Mouse (Mus musculus) midbrain, postnatal 0 days (tissue): ENCODE results near the gene Gm47996. TPM values are rescaled to one million over a fixed set of nuclear protein-coding genes. Genes with fewer than 3 reads are reported as not detected.
"Not testable (repeated sequence)": the region's sequence is repeated elsewhere in the genome, so short reads cannot be mapped to it uniquely, and the experiment has no call there.

Experiments used
- ATAC-seq: fragments of 200-750 bp; cut with Nextera tagmentation; 2 replicates; pipeline ENCODE4 v1.8.0; 2017; ENCODE audit warnings: moderate number of reproducible peaks, mild to moderate bottlenecking, moderate TSS enrichment, moderate library complexity; ENCODE audit not compliant: low FRiP score
- DNase-seq: peaks from one replicate; pipeline ENCODE4 v3.0.0-alpha.2; 2015; ENCODE audit warnings: low spot score
- H3K27ac ChIP-seq: fragments of 300-500 bp; sonication (generic); 2 replicates; pipeline ENCODE4 v1.5.1; 2014; ENCODE audit warnings: low read depth, mild to moderate bottlenecking, low read length, mixed read lengths
- H3K27me3 ChIP-seq: fragments of 300-500 bp; sonication (generic); 2 replicates; pipeline ENCODE4 v1.6.1; 2014; ENCODE audit warnings: low read length, control low read depth, mixed read lengths; ENCODE audit not compliant: insufficient read depth
- H3K36me3 ChIP-seq: fragments of 300-500 bp; sonication (generic); 2 replicates; pipeline ENCODE4 v1.6.1; 2014; ENCODE audit warnings: low read length, control low read depth, mixed read lengths; ENCODE audit not compliant: insufficient read depth
- H3K4me1 ChIP-seq: fragments of 300-500 bp; sonication (generic); 2 replicates; pipeline ENCODE4 v1.6.1; 2014; ENCODE audit warnings: mild to moderate bottlenecking, control low read depth, antibody characterized with exemption, low read length, mixed read lengths; ENCODE audit not compliant: insufficient read depth
- H3K4me2 ChIP-seq: fragments of 300-500 bp; sonication (generic); 2 replicates; pipeline ENCODE4 v1.6.1; 2014; ENCODE audit warnings: low read depth, mild to moderate bottlenecking, low read length, mixed read lengths; ENCODE audit not compliant: poor library complexity, severe bottlenecking
- H3K4me3 ChIP-seq: fragments of 300-500 bp; sonication (generic); 2 replicates; pipeline ENCODE4 v1.5.1; 2014; ENCODE audit warnings: low read depth, mild to moderate bottlenecking, low read length, moderate library complexity
- H3K9ac ChIP-seq: fragments of 300-500 bp; sonication (generic); replicated peaks from 2 replicates; pipeline ENCODE4 v1.6.1; 2014; ENCODE audit warnings: mild to moderate bottlenecking, low read length, moderate library complexity, mixed read lengths; ENCODE audit not compliant: poor library complexity, severe bottlenecking
- H3K9me3 ChIP-seq: fragments of 300-500 bp; sonication (generic); 2 replicates; pipeline ENCODE4 v1.6.1; 2016; ENCODE audit warnings: low read length, control low read depth
- CTCF ChIP-seq: IDR thresholded peaks from 2 replicates; pipeline ENCODE4 v1.5.1; 2016; ENCODE audit warnings: antibody characterized with exemption, mild to moderate bottlenecking
- WGBS: fragments of 180-500 bp; shearing (Covaris S2); extraction: QIAGEN DNeasy Blood & Tissue Kit; methylation state at CpG from one replicate; pipeline ENCODE4 v1.1.7; 2014; 5-methylcytosine and 5-hydroxymethylcytosine counted together
- polyA plus RNA-seq: library from polyadenylated mRNA; unstranded; fragments of >200 nt; fragmentation: Nextera tagmentation; extraction: Ambion mirVana; gene quantifications from 2 replicates; pipeline ENCODE4 v1.2.1, GENCODE M21; 2015
- total RNA-seq: library from RNA; depleted of rRNA; stranded (reverse); fragments of >200 nt; gene quantifications from 2 replicates; pipeline ENCODE4 v1.2.3, GENCODE M21; 2014

The Gm47996 gene
- total and polyA plus RNA-seq, 2 experiments from 2014 or later, result not detected

DNA sequence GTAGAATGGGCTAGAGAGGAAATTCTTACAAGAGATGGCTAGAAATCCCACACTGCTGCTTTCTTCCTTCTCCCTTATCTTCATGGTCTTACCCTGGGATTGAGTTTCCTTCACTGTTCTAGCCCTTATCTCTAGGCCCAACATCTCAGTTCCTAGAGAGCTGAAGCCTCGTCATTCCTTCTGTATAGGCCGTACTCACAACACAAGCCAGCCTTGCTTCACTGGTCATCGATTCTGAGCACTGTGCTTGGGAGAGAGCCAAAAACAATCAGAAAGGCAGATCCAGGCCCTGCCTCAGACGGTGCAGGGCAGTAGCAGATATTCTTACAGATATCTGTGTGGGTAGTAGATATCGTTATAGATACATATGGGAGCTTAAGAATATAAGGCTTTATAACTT is 1.4 kb upstream of the Gm47996 start:
- not testable (repeated sequence) for H3K9me3 ChIP-seq, H3K4me1 ChIP-seq, DNase-seq, H3K27ac ChIP-seq, H3K27me3 ChIP-seq, H3K36me3 ChIP-seq, H3K4me2 ChIP-seq, H3K9ac ChIP-seq, H3K4me3 ChIP-seq
- WGBS, result 67% methylated on average over 3 of the region's 5 CpGs
- ATAC-seq, result peak; percentile 34; the same call in 1 of the 2 replicates

DNA sequence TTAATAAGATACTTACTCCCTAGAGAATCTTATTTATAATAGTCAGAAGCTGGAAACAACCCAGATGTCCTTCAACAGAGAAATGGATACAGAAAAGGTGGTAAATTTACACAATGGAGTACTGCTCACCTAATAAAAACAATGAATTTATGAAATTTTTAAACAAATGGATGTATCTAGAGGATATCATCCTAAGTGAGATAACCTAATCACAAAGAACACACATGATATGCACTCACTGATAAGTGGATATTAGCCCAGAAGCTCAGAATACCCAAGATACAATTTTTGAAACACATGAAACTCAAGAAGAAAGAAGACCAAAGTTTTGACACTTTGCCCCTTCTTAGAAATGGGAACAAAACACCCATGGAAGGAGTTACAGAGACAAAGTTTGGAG is 987 bp upstream of the Gm47996 start:
- H3K36me3 ChIP-seq, H3K27ac ChIP-seq, H3K4me1 ChIP-seq, H3K27me3 ChIP-seq, ATAC-seq, DNase-seq, H3K9ac ChIP-seq, H3K4me2 ChIP-seq, H3K9me3 ChIP-seq, H3K4me3 ChIP-seq: not testable (repeated sequence)

DNA sequence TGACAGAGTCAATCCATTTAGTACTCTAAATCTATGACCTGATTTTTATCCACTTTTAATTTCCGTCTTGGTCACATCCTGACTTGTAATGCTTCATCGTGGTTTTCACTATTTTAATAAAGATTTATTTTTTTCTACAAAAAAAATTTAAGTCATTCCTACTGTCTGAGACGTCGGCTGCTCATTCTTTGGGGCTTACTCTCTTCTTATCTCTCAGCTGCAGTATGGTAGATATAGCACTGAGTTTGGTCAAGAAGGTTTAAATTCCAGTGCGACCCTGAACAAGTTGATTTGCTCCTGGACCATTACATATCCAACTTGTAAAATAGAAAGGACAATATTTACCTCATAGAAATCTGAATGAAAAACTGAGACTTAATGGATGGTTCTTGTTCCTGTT is 1.7 kb downstream of the Gm47996 start:
- not testable (repeated sequence) for H3K4me2 ChIP-seq, H3K27ac ChIP-seq, H3K27me3 ChIP-seq, H3K9ac ChIP-seq, DNase-seq, H3K36me3 ChIP-seq, H3K9me3 ChIP-seq, H3K4me3 ChIP-seq, ATAC-seq, H3K4me1 ChIP-seq
- WGBS, result 88% methylated on average over 5 of the region's 5 CpGs

DNA sequence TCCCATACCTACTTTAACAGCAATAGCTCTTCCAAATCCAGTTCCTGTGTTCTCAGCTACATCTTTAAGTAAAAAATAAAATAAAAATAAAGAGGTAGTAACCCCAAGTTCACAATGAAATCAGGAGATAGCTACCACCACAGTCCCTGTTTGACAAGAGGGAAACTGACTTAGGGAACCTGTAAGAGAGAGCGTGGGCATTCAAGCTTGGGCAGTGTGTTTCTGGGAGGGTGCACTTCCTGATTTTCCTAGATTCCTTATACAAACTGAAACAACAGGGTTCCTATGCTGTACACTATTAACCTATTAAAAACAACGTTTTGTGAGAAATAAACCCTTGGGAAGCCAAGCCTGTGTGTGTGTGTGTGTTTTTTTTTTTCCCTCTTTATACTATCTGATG is 4.9 kb downstream of the Gm47996 start:
- no peaks in the 10 kb centered on the region for H3K36me3 ChIP-seq
- WGBS, result 73% methylated on average over 2 of the region's 2 CpGs

DNA sequence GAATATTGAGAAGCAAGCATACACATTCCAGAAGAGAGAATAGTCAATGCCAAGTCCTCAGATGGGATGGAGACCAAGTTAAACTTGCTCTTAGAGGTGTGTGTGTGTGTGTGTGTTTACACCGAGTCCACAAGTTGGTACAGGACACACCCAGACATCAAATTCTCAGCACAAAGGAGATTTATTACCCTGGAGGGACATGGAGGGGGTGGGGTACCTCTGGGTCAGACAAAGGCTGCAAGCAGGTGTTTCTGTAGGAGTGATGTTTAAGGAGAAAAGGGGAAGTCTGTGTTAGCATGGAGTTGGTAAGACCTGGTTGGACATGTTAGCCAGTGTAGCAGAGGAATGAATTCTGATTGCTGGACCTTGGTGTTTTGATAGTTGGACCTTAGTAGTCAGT is 6.1 kb downstream of the Gm47996 start:
- DNase-seq (no peak), ATAC-seq (no peak)
- TF ChIP-seq CTCF, result no peak
- 85% methylated on average over 1 of the region's 1 CpGs for WGBS
- H3K4me1 ChIP-seq, result no peaks in the 10 kb centered on the region
- H3K9me3 ChIP-seq, result no peaks in the 10 kb centered on the region
- H3K27me3 ChIP-seq, result no peaks in the 10 kb centered on the region
- H3K9ac ChIP-seq, result no peak overlapping the region
- no peak overlapping the region for H3K4me3 ChIP-seq
- H3K36me3 ChIP-seq, result no peaks in the 10 kb centered on the region
- no peak overlapping the region for H3K4me2 ChIP-seq
- no peak overlapping the region for H3K27ac ChIP-seq

More for the DNA sequence above, 4.9 kb downstream of the Gm47996 start:
- H3K4me3 ChIP-seq, result no peak overlapping the region
- no peak for ATAC-seq
- H3K9me3 ChIP-seq, result no peaks in the 10 kb centered on the region
- H3K27ac ChIP-seq, result no peak overlapping the region
- DNase-seq, result no peak
- H3K27me3 ChIP-seq, result no peaks in the 10 kb centered on the region
- no peaks in the 10 kb centered on the region for H3K4me1 ChIP-seq
- no peak overlapping the region for H3K9ac ChIP-seq
- no peak overlapping the region for H3K4me2 ChIP-seq
- TF ChIP-seq CTCF, result no peak

DNA sequence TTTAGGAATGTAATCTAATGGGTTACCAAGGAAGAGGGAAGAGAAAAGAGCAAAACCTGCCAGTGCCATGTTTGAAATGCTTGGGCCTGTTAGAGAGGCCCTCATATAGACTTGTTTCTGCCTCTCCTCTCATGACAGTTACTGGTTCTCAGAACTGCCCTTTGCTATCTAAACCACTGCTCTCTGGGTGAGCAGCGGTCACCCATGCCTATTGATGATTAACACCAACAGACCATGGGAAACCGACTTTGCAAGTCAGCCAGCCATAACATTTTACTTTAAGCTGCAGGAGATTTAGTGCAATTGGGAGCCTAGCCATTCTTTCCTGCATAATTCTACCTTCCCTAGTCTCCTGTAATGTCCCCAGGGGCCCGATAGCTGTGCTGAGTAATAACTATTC is 6.5 kb downstream of the Gm47996 start:
- no peak for TF ChIP-seq CTCF
- Histone ChIP-seq H3K4me2 (no peak overlapping the region), H3K4me1 (no peaks in the 10 kb centered on the region), H3K27me3 (no peaks in the 10 kb centered on the region), H3K36me3 (no peaks in the 10 kb centered on the region), H3K4me3 (no peak overlapping the region), H3K27ac (no peak overlapping the region), H3K9ac (no peak overlapping the region), H3K9me3 (no peaks in the 10 kb centered on the region)
- DNase-seq, result no peak
- 46% methylated on average over 3 of the region's 3 CpGs for WGBS
- no peak for ATAC-seq

DNA sequence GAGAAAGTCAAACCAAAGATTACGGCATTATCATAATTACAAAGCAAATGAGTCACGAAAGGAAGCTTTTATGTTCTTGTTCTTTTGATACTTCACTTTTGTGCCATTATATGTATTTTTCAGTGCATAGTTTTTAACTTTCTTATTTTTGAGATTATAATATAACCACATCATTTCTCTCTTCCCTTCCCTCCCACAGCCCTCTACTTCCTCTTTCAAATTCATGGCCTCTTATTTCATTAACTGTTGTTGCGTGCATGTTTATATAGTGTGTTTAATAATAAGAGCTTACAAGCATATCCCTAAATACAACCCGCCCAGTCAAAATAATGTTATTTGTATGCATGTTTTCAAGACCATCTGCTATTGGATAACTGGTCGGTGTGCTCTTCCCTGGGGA is 9.1 kb downstream of the Gm47996 start:
- 86% methylated on average over 5 of the region's 5 CpGs for WGBS
- no peak for TF ChIP-seq CTCF

More for the DNA sequence above, 9.1 kb downstream of the Gm47996 start:
- Histone ChIP-seq H3K9me3 (no peaks in the 10 kb centered on the region), H3K4me3 (no peak overlapping the region), H3K36me3 (no peaks in the 10 kb centered on the region), H3K27ac (no peak overlapping the region), H3K4me1 (no peaks in the 10 kb centered on the region), H3K27me3 (no peaks in the 10 kb centered on the region), H3K4me2 (no peak overlapping the region), H3K9ac (no peak overlapping the region)
- DNase-seq, result no peak
- ATAC-seq, result no peak
